Comparison of ENCODE assay signal across 25 mouse cellular contexts in genomic region chr17:12468745-12469144, GRCm38 (mm10). TPM values are rescaled to one million over a fixed set of nuclear protein-coding genes. Genes with fewer than 3 reads are reported as not detected.
"Had no signal": no experiment of that assay in that cellular context is flagged by ENCODE, and none has a peak within 500 bp of the region (broad histone marks: within the 10 kb centered on the region; RNA-seq: fewer than 3 reads in every experiment).

No protein-coding gene starts in this region.

- H3K9ac ChIP-seq: heart, embryonic 13.5 days; heart, embryonic 15.5 days; hindbrain, embryonic 12.5 days; hindbrain, embryonic 14.5 days; intestine, embryonic 15.5 days; limb, embryonic 12.5 days; liver, embryonic 13.5 days had no signal

- H3K9me3 ChIP-seq: heart, embryonic 10.5 days; heart, embryonic 13.5 days; heart, embryonic 15.5 days; hindbrain, embryonic 12.5 days; intestine, embryonic 15.5 days; limb, embryonic 10.5 days; limb, embryonic 12.5 days; liver, embryonic 13.5 days had no signal

- H3K4me2 ChIP-seq: heart, embryonic 13.5 days; heart, embryonic 15.5 days; hindbrain, embryonic 12.5 days; hindbrain, embryonic 14.5 days; intestine, embryonic 15.5 days; limb, embryonic 12.5 days; liver, embryonic 11.5 days; liver, embryonic 13.5 days had no signal

- H3K27me3 ChIP-seq: heart, embryonic 15.5 days; hindbrain, embryonic 12.5 days; intestine, embryonic 15.5 days; limb, embryonic 12.5 days; liver, embryonic 13.5 days had no signal

- H3K27ac ChIP-seq: heart, embryonic 10.5 days; heart, embryonic 13.5 days; heart, embryonic 15.5 days; hindbrain, embryonic 12.5 days; hindbrain, embryonic 14.5 days; intestine, embryonic 15.5 days; layer of hippocampus, adult 2 months; limb, embryonic 10.5 days; limb, embryonic 12.5 days; liver, embryonic 13.5 days had no signal

- H3K36me3 ChIP-seq: heart, embryonic 10.5 days; heart, embryonic 13.5 days; heart, embryonic 15.5 days; hindbrain, embryonic 12.5 days; intestine, embryonic 15.5 days; limb, embryonic 10.5 days; limb, embryonic 12.5 days; liver, embryonic 13.5 days had no signal

- ATAC-seq: hindbrain, embryonic 16.5 days; inflammation-experienced regulatory T-cells, adult 6 months; intestine, embryonic 15.5 days; intestine, postnatal 0 days had no signal

- DNase-seq: gastrocnemius, postnatal 14 days; gastrocnemius, postnatal 36 days; heart, adult 18-20 months; heart, postnatal 14 days; heart, postnatal 36 days; kidney, adult 18-20 months; kidney, adult 8-10 months; kidney, postnatal 10 days; kidney, postnatal 25 days; kidney, postnatal 4 days; liver; liver, embryonic 13.5 days had no signal

- H3K4me3 ChIP-seq: heart, embryonic 10.5 days; heart, embryonic 13.5 days; heart, embryonic 15.5 days; hindbrain, embryonic 12.5 days; intestine, embryonic 15.5 days; layer of hippocampus, adult 2 months; limb, embryonic 10.5 days; limb, embryonic 12.5 days; liver, embryonic 13.5 days had no signal

- H3K4me1 ChIP-seq: heart, embryonic 15.5 days; hindbrain, embryonic 12.5 days; intestine, embryonic 15.5 days; limb, embryonic 10.5 days; limb, embryonic 12.5 days; liver, embryonic 13.5 days had no signal

RNA-seq across cellular contexts. Expression of gene Slc22a3, which starts 38.8 kb away (rescaled TPM):
- polyA plus RNA-seq: limb, embryonic 10.5 days had no signal
